Mouse (Mus musculus): ENCODE measurements at regions not wholly inside any gene's neighbourhood (a gene's known extent, or its start where the extent isn't known, plus 50 kb on each side); places are given as distances from the start of the nearest gene placed in this dataset.
"Not testable (repeated sequence)": the region's sequence is repeated elsewhere in the genome, so short reads cannot be mapped to it uniquely, and the experiment has no call there.

GRCm38 (mm10) chr4:23009196-23009595, 521.0 kb upstream of the Pou3f2 start:
- DNase-seq (ENCODE audit: low spot score in 2 of 2), result not testable (repeated sequence)

DNA sequence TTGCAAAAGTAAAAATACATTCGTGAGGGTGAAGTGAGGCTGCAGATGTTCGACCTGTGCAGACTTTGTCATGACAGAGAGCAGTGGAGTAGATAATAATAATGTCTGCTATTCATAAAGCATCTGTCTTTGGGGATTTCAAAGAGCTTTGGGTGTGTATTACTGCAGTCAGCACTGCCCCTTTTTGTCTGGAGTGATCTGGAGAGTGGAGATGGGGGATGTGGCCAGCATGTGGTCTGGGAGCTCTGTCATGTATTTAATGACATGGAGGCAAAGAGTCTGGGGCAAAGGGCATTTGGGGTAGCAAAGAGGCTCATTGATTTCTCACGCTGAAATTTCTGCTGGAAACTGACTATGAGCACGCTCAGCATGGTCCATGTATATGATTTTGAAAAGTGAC, 510.8 kb upstream of the Pou3f2 start:
- no peak for DNase-seq (ENCODE audit: low spot score in 2 of 2)

DNA sequence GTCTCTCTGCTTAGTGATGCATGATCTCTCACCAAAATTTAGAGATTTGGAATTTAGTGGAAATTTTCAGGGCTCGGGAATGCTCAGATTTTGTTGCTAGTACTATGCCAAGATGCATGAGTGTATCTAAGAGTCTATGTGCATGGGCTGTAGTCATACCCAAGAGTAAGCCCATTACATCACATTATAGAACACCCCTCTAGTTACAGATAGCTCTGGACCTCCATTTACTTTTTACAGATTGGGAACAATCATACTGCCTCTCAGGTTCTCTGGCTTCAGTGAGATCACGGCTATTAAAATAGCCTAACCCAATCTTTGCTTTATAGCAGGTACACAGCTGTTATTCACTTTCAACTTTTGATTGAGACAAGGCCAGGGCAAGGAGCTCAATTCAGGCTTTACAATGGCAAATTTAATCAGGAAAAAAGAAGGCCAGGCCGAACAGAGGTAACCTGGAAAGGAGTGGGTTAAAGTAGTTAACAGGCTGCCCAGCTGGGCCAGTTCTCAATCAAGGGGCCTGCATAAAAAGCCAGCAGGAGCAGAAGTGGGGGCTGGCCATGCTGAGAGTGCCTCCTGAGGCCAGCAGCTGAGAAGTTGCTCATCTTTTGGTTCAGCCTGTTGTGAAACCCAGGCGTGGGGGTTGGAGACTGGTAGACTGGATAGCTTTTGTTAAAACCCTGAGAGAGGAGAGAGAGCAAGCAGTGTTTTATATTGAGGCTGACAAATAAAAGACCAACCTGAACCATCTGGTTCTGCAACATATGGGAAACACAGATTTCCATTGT, 509.2 kb upstream of the Pou3f2 start:
- no peak for DNase-seq (ENCODE audit: low spot score in 2 of 2)

- DNase-seq (ENCODE audit: low spot score in 2 of 2), result no peak
Observed at GRCm38 (mm10) chr4:22986763-22987468, 498.8 kb upstream of the Pou3f2 start.

- peak in 1 of 2 experiments; percentile 16 for DNase-seq (ENCODE audit: low spot score in 2 of 2)
Observed at GRCm38 (mm10) chr4:22973585-22974116, 485.5 kb upstream of the Pou3f2 start.

DNA sequence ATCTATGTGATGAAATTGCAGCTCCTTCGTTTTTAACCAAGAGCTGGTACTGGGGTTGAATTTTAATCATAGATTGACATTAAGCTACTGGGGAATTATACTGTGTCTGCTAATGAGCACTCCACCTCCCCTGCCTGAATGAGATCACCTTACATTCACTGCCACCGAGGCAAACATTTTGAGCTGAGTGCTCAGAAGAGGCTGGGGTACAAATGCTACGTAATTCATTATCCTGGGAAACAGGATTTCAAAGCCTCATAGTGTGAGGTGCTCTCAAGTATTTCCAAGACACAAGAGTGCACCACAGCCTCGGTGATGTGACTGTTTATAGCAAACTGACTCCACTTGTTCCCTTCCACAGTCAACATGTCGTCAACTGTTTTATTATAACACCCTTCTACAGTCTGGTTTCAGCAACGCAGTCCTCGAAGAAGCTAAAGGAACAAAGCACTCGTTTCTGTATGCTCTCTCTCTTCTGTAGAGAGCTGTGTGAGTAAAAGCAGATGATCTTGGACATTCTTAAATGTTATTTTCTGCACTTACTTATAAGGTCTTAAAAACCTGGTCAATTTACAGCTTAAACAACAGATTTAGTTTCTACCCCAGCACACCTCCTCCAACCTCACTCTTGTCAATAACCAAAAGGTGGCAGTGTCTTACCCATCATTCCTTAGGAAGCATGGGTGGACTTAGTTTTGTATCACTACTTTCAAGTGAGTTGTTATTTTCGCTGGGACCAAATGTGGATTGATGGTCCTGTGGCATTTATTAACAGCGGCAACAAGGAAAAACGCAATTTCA, 484.8 kb upstream of the Pou3f2 start:
- DNase-seq (ENCODE audit: low spot score in 2 of 2), result peak in 1 of 2 experiments; percentile 9

GRCm38 (mm10) chr4:22971127-22971526, 483.0 kb upstream of the Pou3f2 start:
- no peak for DNase-seq (ENCODE audit: low spot score in 2 of 2)

GRCm38 (mm10) chr4:22970495-22970894, 482.3 kb upstream of the Pou3f2 start:
- no peak for DNase-seq (ENCODE audit: low spot score in 2 of 2)

- DNase-seq (ENCODE audit: low spot score in 2 of 2), result no peak
Observed at GRCm38 (mm10) chr4:22949422-22949821, 461.3 kb upstream of the Pou3f2 start.

DNA sequence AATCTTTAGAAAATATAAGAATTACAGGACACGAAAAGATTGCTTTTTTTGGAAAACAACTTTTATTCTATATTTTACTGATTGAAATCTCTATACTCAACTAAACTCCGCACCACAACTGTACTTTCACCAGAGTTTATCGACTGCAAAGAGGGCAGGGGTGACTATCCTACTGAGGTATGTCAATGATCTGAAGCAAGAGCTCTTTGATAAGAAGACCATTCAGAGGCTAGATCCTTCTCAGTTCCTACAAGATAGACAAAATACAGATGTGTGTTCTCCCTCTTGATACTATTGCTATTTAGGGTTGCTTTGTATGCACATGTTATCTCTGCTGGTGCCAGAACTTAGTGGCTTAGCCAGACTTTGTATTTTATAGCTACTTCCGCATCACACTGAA, 460.7 kb upstream of the Pou3f2 start:
- DNase-seq (ENCODE audit: low spot score in 2 of 2), result no peak

- peak; percentile 9 to 29 for DNase-seq (ENCODE audit: low spot score in 2 of 2)
Observed at GRCm38 (mm10) chr4:22946788-22947406, 458.7 kb upstream of the Pou3f2 start.

DNA sequence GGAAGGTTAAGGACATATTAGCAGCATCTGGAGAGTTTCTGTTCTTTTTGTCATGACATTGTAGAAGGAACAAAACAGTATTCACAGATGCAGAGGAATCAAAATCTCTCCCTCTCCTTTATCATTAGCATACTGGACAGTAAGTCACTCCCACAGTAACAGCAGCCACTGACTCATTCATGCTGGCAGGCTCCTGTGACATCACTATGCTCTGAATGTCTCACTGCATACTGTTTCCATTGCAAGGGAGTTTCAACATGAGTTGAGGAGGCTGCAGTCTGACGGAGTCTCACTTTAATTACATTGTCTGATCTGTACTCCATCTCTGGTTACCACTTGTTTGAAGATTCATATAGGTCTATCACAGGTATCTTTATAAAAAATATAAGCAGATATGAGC, 450.1 kb upstream of the Pou3f2 start:
- no peak for DNase-seq (ENCODE audit: low spot score in 2 of 2)

GRCm38 (mm10) chr4:22924181-22924580, 436.0 kb upstream of the Pou3f2 start:
- peak in 1 of 2 experiments; percentile 7 for DNase-seq (ENCODE audit: low spot score in 2 of 2)

- DNase-seq (ENCODE audit: low spot score in 2 of 2), result no peak
Observed at GRCm38 (mm10) chr4:22914886-22915285, 426.7 kb upstream of the Pou3f2 start.

DNA sequence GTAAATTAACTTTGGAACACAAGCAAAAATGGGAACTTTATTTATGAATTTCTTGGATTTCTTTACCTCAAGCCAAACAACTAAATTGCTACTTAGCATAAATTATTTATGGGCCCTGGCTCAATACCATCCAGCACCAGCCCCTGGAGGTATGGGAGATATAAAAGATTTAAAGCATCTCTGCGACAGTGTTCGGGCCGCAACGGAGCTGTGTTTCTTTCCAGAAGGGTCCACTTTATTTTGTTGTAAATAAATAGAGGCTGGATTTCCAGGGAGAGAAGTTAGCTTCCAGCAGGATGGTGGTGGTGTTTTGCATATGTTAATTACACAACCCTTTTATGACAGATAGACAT, 404.5 kb upstream of the Pou3f2 start:
- DNase-seq (ENCODE audit: low spot score in 2 of 2), result no peak

DNA sequence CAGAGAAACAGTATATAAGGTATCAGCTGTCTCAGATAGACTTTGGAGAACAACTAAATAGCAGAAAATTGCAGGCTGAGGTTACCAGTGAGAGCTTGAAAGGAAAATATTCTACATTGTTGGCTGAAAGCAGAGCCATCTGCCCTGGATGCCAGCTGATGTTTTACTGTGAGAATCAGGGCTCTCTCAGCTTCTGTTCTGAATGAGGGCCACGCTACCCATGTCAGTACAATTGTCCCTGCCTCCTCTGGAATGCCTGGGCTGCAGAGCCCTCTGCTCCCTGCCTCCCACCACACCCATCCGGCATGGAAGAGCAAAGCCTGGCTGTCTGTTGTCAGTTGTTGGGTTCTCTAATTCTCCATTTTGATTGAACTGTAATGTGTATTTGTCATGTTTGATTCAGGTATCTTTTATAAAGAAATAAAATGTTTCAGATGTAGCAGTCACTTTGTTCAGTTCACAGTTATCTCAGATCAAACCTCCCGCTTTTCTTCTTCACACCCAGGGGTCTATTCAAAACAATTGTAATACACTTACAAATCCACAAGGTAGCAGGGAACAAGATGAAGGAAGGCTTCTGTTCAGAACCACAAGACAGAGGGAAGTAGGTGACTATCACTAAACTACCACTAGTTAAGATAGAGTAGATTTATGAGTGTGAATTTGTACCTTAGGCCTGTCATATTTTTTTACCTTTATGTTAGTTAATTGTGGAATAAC, 404.0 kb upstream of the Pou3f2 start:
- peak; percentile 9 to 15 for DNase-seq (ENCODE audit: low spot score in 2 of 2)

- DNase-seq (ENCODE audit: low spot score in 2 of 2), result no peak
Observed at GRCm38 (mm10) chr4:22880692-22881091, 392.5 kb upstream of the Pou3f2 start.

DNA sequence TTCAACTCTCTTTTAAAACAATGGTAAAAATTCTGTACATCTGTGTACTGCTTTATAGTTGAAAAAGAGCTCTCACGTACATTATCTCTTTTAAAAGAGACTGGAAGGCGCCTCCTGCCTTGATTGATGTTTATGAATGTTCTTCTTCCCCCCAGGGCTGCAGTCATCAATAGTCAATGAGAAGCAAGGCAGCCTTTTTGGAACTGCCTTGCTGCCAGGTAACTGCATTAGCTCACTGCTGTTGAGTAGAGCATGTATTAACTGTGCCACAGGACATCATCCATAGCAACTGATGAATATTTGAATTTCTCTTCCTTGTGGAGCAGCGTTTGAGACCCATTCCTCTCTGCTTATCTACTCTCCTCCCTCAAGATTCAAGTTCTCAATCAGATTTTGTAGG, 387.2 kb upstream of the Pou3f2 start:
- DNase-seq (ENCODE audit: low spot score in 2 of 2), result no peak

GRCm38 (mm10) chr4:22836124-22836445, 347.9 kb upstream of the Pou3f2 start:
- no peak for DNase-seq (ENCODE audit: low spot score in 2 of 2)

- DNase-seq (ENCODE audit: low spot score in 2 of 2), result peak; percentile 2 to 5
Observed at GRCm38 (mm10) chr4:22835381-22836123, 347.4 kb upstream of the Pou3f2 start.
